Mouse (Mus musculus) heart, adult 8-10 months (tissue): ENCODE data around the gene Pak6. TPM values are rescaled to one million over a fixed set of nuclear protein-coding genes. Genes with fewer than 3 reads are reported as not detected.
A peak's percentile ranks its signal among the peaks of the same experiment; 100 is the strongest.

Experiments used
- DNase-seq: peaks from one replicate; pipeline ENCODE4 v3.0.0; 2022; ENCODE audit warnings: low spot score
- total RNA-seq, 4 experiments: library from RNA; stranded (reverse); gene quantifications; 2 replicates each; pipeline ENCODE4 v1.2.4; 2022

The Pak6 gene
- total RNA-seq, 4 experiments from 2014 or later = 7.5 to 13.4 (median 11.4) TPM

GRCm38 (mm10) chr2:118664975-118665516 is 1.9 kb downstream of the Pak6 start:
- no peak for DNase-seq

GRCm38 (mm10) chr2:118665616-118666015 is 2.5 kb downstream of the Pak6 start:
- no peak for DNase-seq

GRCm38 (mm10) chr2:118667181-118667580 is 4.1 kb downstream of the Pak6 start:
- no peak for DNase-seq

GRCm38 (mm10) chr2:118669245-118669644 is 6.1 kb downstream of the Pak6 start:
- DNase-seq = no peak

- DNase-seq = no peak
These were observed 6.7 kb downstream of the Pak6 start for GRCm38 (mm10) chr2:118669785-118670184.

DNA sequence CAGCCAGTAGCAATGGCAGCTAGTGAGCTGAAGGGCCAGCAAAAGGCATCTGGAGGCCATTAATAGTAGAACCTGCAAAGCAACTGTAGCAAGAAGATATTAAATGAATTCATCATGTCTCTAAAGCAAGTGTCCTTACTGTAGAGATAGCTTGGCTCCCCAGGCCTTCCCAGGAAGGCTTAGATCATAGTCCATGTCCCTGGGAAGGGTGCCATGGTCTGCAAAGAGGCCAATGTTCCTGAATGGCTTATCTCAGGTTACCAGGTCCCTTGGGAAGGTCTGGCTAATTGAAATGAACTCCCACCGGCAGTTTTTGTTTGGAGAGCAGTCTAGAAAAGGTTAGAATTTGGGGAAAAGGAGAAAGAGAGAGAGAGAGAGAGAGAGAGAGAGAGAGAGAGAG is 8.6 kb downstream of the Pak6 start:
- no peak for DNase-seq

DNA sequence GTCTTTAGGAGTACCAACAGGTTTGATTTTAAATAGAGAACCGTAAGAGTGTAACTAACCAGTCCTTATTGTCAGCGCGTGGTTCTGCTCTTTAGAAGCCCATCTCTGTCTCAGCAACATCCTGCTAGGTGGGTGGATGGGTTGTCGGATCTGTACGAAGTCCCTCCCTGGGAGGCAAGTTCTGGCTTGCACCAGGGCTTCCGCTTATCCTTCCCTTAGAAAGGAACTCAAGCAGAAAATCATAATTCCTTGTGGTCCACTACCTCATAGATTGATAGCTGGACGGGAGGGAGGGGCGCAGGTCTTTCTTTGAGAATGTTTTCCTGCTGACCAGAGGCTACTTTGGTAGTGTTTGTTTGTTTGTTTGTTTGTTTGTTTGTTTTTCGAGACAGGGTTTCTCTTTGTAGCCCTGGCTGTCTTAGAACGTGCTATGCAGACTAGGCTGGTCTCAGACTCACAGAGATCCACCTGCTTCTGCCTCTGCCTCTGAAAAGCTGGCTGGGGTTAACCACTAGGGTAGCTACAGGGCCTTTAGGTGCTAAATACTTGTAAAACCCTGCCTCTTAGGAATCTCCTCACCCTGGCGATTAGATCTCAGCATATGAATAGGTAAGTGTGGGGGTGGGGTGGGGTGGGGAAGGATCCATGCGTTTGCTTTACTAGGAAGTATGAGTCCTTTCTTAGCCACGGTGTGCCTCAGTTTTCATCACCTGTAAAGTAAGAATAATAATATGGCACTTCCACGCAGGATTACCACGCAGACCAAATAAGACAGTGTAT is 10.8 kb downstream of the Pak6 start:
- no peak for DNase-seq

DNA sequence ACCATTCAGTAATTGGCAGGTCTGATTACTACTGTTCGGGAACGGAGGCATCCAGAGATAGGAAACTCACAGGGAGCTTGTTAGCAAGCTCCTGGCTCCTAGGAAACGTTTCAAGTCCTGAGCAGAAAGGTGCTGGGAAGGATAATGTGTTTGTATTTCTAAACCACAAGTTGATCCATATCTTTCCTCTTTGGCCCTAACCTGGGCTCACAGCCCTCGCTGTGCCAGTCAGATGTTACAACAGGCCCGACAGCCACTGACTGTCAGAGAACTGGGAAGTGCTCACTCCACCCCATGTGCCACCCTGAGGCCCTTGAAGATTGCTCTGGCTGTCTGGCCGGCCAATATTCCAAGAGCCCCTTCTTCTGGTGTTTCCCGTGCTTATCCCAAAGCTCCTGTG is 11.4 kb downstream of the Pak6 start:
- no peak for DNase-seq

- DNase-seq = no peak
These were observed 14.0 kb downstream of the Pak6 start for GRCm38 (mm10) chr2:118676839-118677741.

DNA sequence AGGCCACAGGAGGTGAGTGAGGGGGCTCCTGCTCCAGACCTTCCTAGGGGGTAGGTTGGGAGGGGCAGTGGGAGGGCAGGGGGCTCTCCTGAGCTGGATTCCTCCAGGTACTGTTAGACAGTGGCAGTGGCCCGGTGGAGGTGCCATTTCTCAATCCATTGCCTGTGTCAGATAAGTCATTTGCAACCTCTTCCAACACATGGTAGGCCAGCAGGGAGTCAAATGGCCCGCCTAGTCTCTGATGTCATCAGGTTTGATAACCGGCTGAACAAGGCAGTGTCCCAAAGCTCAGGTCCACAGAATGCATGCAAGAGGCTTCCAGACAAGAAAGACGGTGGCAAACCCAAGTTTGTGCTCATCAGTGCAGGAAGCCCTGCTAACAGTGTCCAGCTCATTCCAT is 14.7 kb downstream of the Pak6 start:
- no peak for DNase-seq

DNA sequence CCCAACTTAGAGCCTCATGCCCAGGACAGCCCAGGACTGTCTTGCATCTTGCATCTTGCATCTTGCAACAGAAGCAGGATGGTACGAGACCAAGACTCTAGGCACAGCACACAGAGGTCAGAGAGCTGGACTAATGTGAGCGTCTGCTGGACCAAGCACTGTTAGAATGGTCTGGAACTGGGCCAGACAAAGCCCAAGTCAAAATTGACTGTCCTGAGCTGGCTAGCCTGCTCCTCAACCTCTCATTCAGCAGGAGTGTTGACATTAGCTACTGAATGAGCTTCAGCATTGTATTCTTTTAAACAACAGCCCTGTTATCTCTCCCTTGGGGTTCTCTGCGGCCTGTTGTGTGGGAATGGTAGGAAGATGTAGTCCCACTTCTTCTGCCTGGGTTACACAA is 16.5 kb downstream of the Pak6 start:
- no peak for DNase-seq

DNA sequence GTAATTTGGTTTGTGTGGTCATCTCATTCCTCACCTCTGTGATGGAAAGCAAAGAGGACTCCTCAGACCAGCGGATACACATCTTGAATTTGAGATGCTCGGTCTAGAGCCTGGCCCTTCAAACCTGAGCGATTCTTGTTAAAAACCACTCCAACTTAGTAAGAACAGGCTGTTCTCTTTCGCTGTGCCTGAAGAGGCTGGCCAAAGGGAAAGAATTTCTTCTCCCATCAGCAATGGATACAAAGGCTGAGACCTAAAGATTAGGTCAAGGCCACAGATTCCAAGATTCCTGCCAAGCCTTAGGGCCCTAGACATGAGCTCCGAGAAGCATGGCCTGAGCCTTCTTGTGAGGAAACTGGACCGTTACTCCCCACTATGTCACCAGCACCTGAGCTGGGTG is 17.8 kb downstream of the Pak6 start:
- no peak for DNase-seq

- DNase-seq = no peak
These were observed 19.6 kb downstream of the Pak6 start for GRCm38 (mm10) chr2:118682544-118683260.

GRCm38 (mm10) chr2:118685088-118685487 is 22.0 kb downstream of the Pak6 start:
- DNase-seq = no peak

GRCm38 (mm10) chr2:118686693-118687092 is 23.6 kb downstream of the Pak6 start:
- DNase-seq = no peak

- no peak for DNase-seq
These were observed 24.7 kb downstream of the Pak6 start for GRCm38 (mm10) chr2:118687791-118688190.

DNA sequence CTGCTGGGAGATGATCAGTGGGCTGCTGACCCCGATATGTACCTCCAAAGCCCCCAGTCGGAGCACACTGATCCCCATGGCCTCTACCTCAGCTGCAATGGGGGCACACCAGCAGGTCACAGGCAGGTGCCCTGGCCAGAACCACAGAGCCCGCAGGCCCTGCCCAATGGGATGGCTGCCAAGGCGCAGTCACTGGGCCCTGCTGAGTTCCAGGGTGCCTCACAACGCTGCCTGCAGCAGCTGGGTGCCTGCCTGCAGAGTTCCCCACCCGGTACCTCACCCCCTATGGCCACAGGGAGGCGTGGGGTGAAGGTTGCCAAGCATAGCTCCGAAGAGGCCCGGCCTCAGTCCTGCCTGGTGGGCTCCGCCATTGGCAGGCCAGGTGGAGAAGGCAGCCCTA is 26.8 kb downstream of the Pak6 start:
- no peak for DNase-seq

GRCm38 (mm10) chr2:118693370-118693966 is 30.4 kb downstream of the Pak6 start:
- no peak for DNase-seq

DNA sequence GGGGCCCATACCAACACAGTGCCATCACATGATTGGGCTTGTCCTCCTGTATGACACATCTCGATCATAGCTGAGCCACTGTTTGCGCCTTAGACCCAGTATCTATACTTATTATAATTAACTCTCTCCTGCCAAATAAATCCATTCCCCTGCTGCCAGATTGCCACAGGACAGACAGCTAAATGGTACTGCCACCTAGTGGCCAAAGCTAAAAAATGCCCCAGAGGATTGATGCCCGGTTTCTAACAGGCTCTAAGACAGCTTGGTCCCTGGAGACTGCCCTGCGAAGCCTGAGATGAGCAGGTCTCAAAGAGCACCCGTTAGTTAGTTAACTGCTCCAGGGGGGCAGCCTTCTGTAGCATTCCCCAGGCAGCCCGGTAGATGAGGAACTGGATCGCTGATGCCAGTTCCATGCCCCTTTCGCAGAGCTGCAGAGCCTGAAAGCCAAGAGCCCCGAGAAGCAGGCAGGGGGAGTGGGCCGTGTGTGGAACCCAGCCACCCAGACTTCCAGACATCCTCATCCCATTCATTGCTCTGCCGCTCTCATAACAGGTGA is 32.7 kb downstream of the Pak6 start:
- peak; percentile 63 for DNase-seq

DNA sequence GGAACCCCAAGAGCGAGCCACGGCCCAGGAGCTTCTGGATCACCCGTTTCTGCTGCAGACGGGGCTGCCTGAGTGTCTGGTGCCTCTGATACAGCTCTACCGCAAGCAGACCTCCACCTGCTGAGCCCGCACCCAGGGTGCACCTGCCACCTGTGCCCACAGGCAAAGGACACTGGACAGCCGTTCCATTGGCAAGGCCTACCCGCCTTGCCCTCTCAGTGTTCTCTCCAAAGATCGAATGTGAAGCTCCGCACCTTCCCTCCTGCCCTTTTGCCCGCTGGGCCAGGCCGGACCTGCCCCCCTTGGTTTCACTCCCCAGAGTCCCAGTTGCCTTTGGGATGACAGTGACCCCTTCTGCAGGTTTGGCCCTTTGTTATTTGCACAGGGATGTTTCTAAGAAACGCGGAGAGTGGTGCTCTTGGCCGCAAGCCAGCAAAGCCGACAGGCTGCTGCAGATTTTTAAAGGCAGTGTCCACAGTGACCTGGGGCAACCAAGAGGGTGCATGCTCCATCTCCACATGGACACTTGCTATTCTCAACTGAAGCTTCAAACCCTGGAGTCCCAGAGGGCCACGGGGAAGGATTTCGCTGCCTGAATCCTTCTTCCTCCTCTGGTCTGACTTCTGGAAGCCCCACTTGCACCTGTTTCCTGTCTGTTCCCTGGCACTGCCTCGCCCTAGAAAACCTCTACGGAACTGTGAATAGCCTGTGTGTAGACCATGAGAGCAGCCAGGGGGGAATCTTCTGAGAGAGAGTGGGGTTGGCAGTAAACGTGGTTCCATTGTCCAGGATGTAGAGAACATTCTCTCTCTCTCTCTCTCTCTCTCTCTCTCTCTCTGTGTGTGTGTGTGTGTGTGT is 33.6 kb downstream of the Pak6 start:
- no peak for DNase-seq
